Mouse (Mus musculus) olfactory bulb, adult 2 months (tissue): ENCODE data around the gene Gimap4. TPM values are rescaled to one million over a fixed set of nuclear protein-coding genes. Genes with fewer than 3 reads are reported as not detected.

Experiments
- H3K27ac ChIP-seq: fragments of 200-500 bp; 2 replicates; pipeline ENCODE4 v1.5.1; 2012; ENCODE audit warnings: low read depth, low read length; ENCODE audit not compliant: insufficient read depth
- H3K4me1 ChIP-seq: fragments of 200-500 bp; 2 replicates; pipeline ENCODE4 v1.6.1; 2012; ENCODE audit warnings: low read length; ENCODE audit not compliant: control insufficient read depth, insufficient read depth
- H3K4me3 ChIP-seq: fragments of 200-500 bp; 2 replicates; pipeline ENCODE4 v1.5.1; 2012; ENCODE audit warnings: mild to moderate bottlenecking, low read depth, low read length, moderate library complexity; ENCODE audit not compliant: insufficient read depth
- CTCF ChIP-seq: fragments of 200-500 bp; IDR thresholded peaks from 2 replicates; pipeline ENCODE4 v1.5.1; 2012; ENCODE audit warnings: low read depth, mild to moderate bottlenecking, low read length, moderate library complexity; ENCODE audit not compliant: insufficient read depth
- POLR2A ChIP-seq: fragments of 200-500 bp; IDR thresholded peaks from 2 replicates; pipeline ENCODE4 v1.6.1; 2012; ENCODE audit warnings: mild to moderate bottlenecking, low read depth, low read length, moderate library complexity; ENCODE audit not compliant: insufficient read depth
- WGBS: fragments of 180-500 bp; shearing (Covaris S2); methylation state at CpG from one replicate; pipeline ENCODE4 v1.1.7; 2018; 5-methylcytosine and 5-hydroxymethylcytosine counted together
- polyA plus RNA-seq: library from polyadenylated mRNA; stranded (reverse); fragments of >200 nt; gene quantifications from 2 replicates; pipeline ENCODE4 v1.2.4, GENCODE M21; 2012; ENCODE audit warnings: low replicate concordance; ENCODE audit not compliant: missing spikeins, insufficient read depth, insufficient read length

The Gimap4 gene
- polyA plus RNA-seq, 1 experiment, result not detected

DNA sequence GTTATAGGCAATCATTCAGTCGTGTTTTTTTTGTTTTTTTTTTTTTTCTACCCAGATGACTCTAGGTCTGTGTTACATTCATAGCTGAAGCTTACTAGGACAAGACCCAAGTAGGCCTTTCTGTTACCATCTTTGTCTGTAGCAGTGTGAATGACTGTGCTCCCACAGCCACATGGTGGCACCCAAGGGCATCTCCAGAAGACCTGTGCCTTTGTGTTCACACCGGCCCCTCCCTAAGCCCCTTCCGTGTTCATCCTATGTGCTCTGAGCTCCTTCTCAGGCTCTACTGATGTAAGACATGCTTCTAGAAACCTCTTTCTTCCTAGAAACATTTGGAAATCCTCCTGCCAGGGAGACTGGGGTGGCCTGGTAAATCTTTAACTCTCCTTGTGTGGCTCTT lies 37.4 kb upstream of the Gimap4 start, which contains the start of gene Gimap8:
Gene Gimap8, plus strand, starts transcription at position 240 of the 400 bp plus-strand sequence.
- Histone ChIP-seq H3K27ac (no peak within 1 kb of the TSS), H3K4me3 (no peak within 1 kb of the TSS), H3K4me1 (0 out of 2 replicates have a peak, but pooled peaks cover 4% of the 10 kb centered on the region)
- TF ChIP-seq CTCF, result no peak
- TF ChIP-seq POLR2A, result no peak
- 28% methylated on average over 3 of the region's 3 CpGs for WGBS

GRCm38 (mm10) chr6:48647611-48648010 lies 36.7 kb upstream of the Gimap4 start:
- TF ChIP-seq POLR2A, result no peak
- TF ChIP-seq CTCF, result no peak
- 86% methylated on average over 2 of the region's 2 CpGs for WGBS
- Histone ChIP-seq H3K4me3 (no peak overlapping the region), H3K27ac (no peak overlapping the region), H3K4me1 (0 out of 2 replicates have a peak, but pooled peaks cover 4% of the 10 kb centered on the region)

- 90% methylated on average over 4 of the region's 4 CpGs for WGBS
- Histone ChIP-seq H3K4me3 (no peak overlapping the region), H3K27ac (no peak overlapping the region), H3K4me1 (0 out of 2 replicates have a peak, but pooled peaks cover 4% of the 10 kb centered on the region)
- TF ChIP-seq POLR2A (no peak), CTCF (no peak)
Measured at GRCm38 (mm10) chr6:48648779-48649178, 35.6 kb upstream of the Gimap4 start.

- H3K4me3 ChIP-seq, result no peak overlapping the region
- H3K27ac ChIP-seq, result no peak overlapping the region
- 92% methylated on average over 9 of the region's 9 CpGs for WGBS
- 0 out of 2 replicates have a peak, but pooled peaks cover 4% of the 10 kb centered on the region for H3K4me1 ChIP-seq
- TF ChIP-seq CTCF (no peak), POLR2A (no peak)
Measured at GRCm38 (mm10) chr6:48650041-48650440, 34.3 kb upstream of the Gimap4 start.

DNA sequence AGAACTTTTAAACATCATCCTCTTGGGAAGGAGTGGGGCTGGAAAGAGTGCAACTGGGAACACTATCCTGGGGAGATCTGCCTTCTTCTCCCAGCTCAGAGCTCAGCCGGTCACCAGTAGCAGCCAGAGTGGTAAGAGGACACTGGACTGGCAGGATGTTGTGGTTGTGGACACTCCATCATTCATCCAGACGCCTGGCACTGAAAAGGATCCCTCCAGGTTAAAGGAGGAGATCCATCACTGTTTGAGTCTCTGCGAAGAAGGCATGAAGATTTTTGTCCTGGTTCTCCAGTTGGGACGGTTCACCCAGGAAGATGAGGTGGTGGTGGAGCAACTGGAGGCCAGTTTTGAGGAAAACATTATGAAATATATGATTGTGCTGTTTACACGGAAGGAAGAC lies 25.6 kb upstream of the Gimap4 start:
- Histone ChIP-seq H3K27ac (no peak overlapping the region), H3K4me1 (no peaks in the 10 kb centered on the region), H3K4me3 (no peak overlapping the region)
- WGBS, result 88% methylated on average over 5 of the region's 5 CpGs
- TF ChIP-seq POLR2A, result no peak
- TF ChIP-seq CTCF, result no peak

DNA sequence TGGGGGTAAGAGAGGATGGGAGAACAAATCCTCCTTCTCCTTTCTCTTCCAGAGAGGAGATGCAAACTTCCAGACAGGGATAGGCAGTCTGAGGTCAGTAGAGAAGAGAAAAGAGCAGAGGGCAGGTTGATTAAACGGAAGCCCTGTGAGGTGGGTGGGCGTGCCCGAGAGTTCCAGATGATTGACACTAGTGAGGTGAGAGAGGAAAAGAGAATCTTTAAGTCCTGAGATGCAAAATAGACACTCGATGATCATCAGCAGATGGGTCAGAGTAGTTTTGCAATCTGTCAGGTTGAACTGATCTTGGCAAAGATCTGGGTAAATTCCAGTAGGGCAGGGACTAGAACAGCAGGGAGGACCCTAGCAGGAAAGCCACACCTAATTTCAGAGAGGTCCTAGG lies 19.6 kb upstream of the Gimap4 start:
- TF ChIP-seq CTCF, result no peak
- no peak for TF ChIP-seq POLR2A
- H3K27ac ChIP-seq, result no peak overlapping the region
- no peak overlapping the region for H3K4me3 ChIP-seq
- WGBS, result 88% methylated on average over 4 of the region's 4 CpGs
- no peaks in the 10 kb centered on the region for H3K4me1 ChIP-seq

GRCm38 (mm10) chr6:48665471-48665870 lies 18.9 kb upstream of the Gimap4 start:
- WGBS, result 94% methylated on average over 9 of the region's 9 CpGs
- H3K4me3 ChIP-seq, result no peak overlapping the region
- H3K27ac ChIP-seq, result no peak overlapping the region
- H3K4me1 ChIP-seq, result no peaks in the 10 kb centered on the region
- no peak for TF ChIP-seq POLR2A

DNA sequence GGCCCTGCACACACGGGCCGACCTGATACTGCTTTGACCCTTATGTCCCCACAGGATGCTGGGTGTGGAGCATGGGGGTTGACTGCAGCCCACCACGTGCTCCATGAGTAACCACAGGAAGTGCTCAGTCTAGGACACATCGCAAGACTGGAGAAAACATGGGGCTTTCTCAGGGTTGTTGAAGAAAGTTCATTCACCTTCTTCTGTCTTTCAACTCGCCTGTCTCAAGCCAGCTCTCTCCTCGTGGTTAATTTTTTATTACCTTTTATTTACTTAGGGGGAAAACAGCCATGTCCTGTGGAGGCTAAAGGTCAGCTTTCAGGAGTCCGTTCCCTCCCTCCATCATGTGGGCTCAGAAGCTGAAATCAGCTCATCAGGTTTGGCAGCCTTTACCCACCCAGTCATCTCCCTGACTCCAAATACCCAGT lies 18.2 kb upstream of the Gimap4 start:
- Histone ChIP-seq H3K27ac (no peak overlapping the region), H3K4me1 (no peaks in the 10 kb centered on the region), H3K4me3 (no peak overlapping the region)
- TF ChIP-seq CTCF (no peak), POLR2A (no peak)
- WGBS, result 72% methylated on average over 7 of the region's 7 CpGs

DNA sequence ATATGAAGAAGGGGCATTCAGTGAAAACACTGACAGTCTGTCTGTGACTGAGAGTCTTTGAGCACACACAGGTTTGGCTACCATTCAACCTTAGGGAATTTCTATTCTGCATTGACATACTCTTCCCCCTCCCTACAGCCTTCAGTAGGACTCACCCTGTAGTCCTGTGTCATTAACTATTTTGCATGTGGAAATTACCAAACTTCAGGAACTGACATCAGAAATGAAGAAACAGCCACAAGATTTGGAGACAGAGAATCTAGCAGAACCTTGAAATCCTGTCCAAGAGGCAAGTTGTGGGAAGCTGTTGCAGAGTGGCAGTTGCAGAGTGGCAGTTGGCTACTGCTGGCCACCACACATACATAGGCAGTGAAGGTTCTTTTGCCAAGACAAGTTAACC lies 16.3 kb upstream of the Gimap4 start:
- Histone ChIP-seq H3K4me1 (no peaks in the 10 kb centered on the region), H3K4me3 (no peak overlapping the region), H3K27ac (no peak overlapping the region)
- TF ChIP-seq CTCF (no peak), POLR2A (no peak)

DNA sequence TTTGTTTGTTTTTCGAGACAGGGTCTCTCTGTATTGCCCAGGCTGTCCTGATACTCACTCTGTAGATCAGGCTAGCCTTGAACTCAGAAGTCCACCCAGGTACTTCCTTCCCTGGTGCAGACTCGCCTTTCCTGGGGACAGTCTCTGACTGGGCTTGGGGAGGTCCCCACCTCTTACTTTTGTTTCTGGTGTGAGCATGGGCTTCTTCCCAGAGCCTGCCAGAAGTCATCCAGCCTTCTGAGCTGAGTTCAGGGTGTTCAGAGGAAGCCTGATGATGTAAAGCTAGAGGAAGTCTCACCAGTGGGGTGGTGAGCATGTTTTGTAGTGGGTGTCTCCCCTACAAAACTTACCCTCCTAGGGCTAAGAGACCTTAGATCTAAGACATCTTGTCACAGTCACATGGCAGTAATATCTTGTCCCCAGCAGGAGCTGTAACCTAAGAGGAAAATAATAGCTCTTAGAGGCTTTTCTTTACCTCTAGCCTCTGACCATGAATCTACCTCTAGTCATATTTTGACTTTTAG lies 14.8 kb upstream of the Gimap4 start:
- H3K27ac ChIP-seq, result no peak overlapping the region
- 74% methylated on average over 2 of the region's 2 CpGs for WGBS
- H3K4me1 ChIP-seq, result no peaks in the 10 kb centered on the region
- TF ChIP-seq POLR2A (no peak), CTCF (no peak)
- no peak overlapping the region for H3K4me3 ChIP-seq
